Mouse (Mus musculus): Measurements from ENCODE around the gene Nr2f2. TPM values are rescaled to one million over a fixed set of nuclear protein-coding genes. Genes with fewer than 3 reads are reported as not detected.

The Nr2f2 gene
- polyA plus RNA-seq, 1 experiment: 193 TPM

- TF ChIP-seq CTCF (conservative IDR thresholded peaks at IDR 0.05; ENCODE audit: insufficient read depth, insufficient read length, low read depth, low read length) (no peak), POLR2A (IDR thresholded peaks at IDR 0.05; ENCODE audit: low read depth, low read length) (no peak)
- Histone ChIP-seq H3K4me1 (ENCODE audit: control insufficient read depth, insufficient read depth, low read length) (peaks cover 9% of the 10 kb centered on the region; the same call in 1 of the 2 replicates), H3K27me3 (replicated peaks; ENCODE audit: control insufficient read depth, insufficient read depth, low read length) (no peaks in the 10 kb centered on the region), H3K4me3 (ENCODE audit: insufficient read depth, low read depth, low read length) (no peak overlapping the region; the same call in 1 of the 2 replicates), H3K27ac (ENCODE audit: insufficient read depth, low read depth, low read length) (peak overlapping the region; percentile 83), H3K36me3 (ENCODE audit: control insufficient read depth, insufficient read depth, low read length) (peaks cover 15% of the 10 kb centered on the region)
- DNase-seq: peak; percentile 31
- WGBS: 2% methylated on average over 1 of the region's 1 CpGs
Observed at GRCm38 (mm10) chr7:70351981-70352560, 14.5 kb downstream of the Nr2f2 start.

GRCm38 (mm10) chr7:70350781-70351551 lies 15.6 kb downstream of the Nr2f2 start:
- H3K4me1 ChIP-seq (ENCODE audit: control insufficient read depth, insufficient read depth, low read length): peaks cover 14% of the 10 kb centered on the region; the same call in 1 of the 2 replicates
- peaks cover 10% of the 10 kb centered on the region for H3K36me3 ChIP-seq (ENCODE audit: control insufficient read depth, insufficient read depth, low read length)
- TF ChIP-seq CTCF (conservative IDR thresholded peaks at IDR 0.05; ENCODE audit: insufficient read depth, insufficient read length, low read depth, low read length) (no peak), POLR2A (IDR thresholded peaks at IDR 0.05; ENCODE audit: low read depth, low read length) (no peak)
- no peaks in the 10 kb centered on the region for H3K27me3 ChIP-seq (replicated peaks; ENCODE audit: control insufficient read depth, insufficient read depth, low read length)
- DNase-seq: peak; percentile 70
- 2% methylated on average over 54 of the region's 55 CpGs for WGBS
- peak overlapping the region; percentile 94 for H3K27ac ChIP-seq (ENCODE audit: insufficient read depth, low read depth, low read length)
- peak overlapping the region; percentile 86 for H3K4me3 ChIP-seq (ENCODE audit: insufficient read depth, low read depth, low read length)

- peaks cover 14% of the 10 kb centered on the region; the same call in 1 of the 2 replicates for H3K4me1 ChIP-seq (ENCODE audit: control insufficient read depth, insufficient read depth, low read length)
Observed at GRCm38 (mm10) chr7:70349981-70350670, 16.4 kb downstream of the Nr2f2 start.

GRCm38 (mm10) chr7:70348977-70349615 lies 17.4 kb downstream of the Nr2f2 start:
- no peak for DNase-seq
- 38% methylated on average over 11 of the region's 11 CpGs for WGBS
- peaks cover 12% of the 10 kb centered on the region; the same call in 1 of the 2 replicates for H3K4me1 ChIP-seq (ENCODE audit: control insufficient read depth, insufficient read depth, low read length)
- no peaks in the 10 kb centered on the region for H3K27me3 ChIP-seq (replicated peaks; ENCODE audit: control insufficient read depth, insufficient read depth, low read length)
- H3K36me3 ChIP-seq (ENCODE audit: control insufficient read depth, insufficient read depth, low read length): no peaks in the 10 kb centered on the region
- 0 out of 2 replicates have a peak overlapping the region, but pooled peaks have one; percentile 6 for H3K4me3 ChIP-seq (ENCODE audit: insufficient read depth, low read depth, low read length)
- peak overlapping the region; percentile 85 for H3K27ac ChIP-seq (ENCODE audit: insufficient read depth, low read depth, low read length)
- TF ChIP-seq POLR2A (IDR thresholded peaks at IDR 0.05; ENCODE audit: low read depth, low read length) (no peak), CTCF (conservative IDR thresholded peaks at IDR 0.05; ENCODE audit: insufficient read depth, insufficient read length, low read depth, low read length) (no peak)

More at GRCm38 (mm10) chr7:70349981-70350670, 16.4 kb downstream of the Nr2f2 start:
- Histone ChIP-seq H3K27me3 (replicated peaks; ENCODE audit: control insufficient read depth, insufficient read depth, low read length) (no peaks in the 10 kb centered on the region), H3K27ac (ENCODE audit: insufficient read depth, low read depth, low read length) (peak overlapping the region; percentile 85), H3K4me3 (ENCODE audit: insufficient read depth, low read depth, low read length) (peak overlapping the region; percentile 86), H3K36me3 (ENCODE audit: control insufficient read depth, insufficient read depth, low read length) (peaks cover 5% of the 10 kb centered on the region)
- no peak for DNase-seq
- no peak for TF ChIP-seq POLR2A (IDR thresholded peaks at IDR 0.05; ENCODE audit: low read depth, low read length)
- no peak for TF ChIP-seq CTCF (conservative IDR thresholded peaks at IDR 0.05; ENCODE audit: insufficient read depth, insufficient read length, low read depth, low read length)
- WGBS: 34% methylated on average over 20 of the region's 20 CpGs

- DNase-seq: no peak
- H3K27me3 ChIP-seq (replicated peaks; ENCODE audit: control insufficient read depth, insufficient read depth, low read length): no peaks in the 10 kb centered on the region
- no peaks in the 10 kb centered on the region for H3K36me3 ChIP-seq (ENCODE audit: control insufficient read depth, insufficient read depth, low read length)
- H3K4me3 ChIP-seq (ENCODE audit: insufficient read depth, low read depth, low read length): 0 out of 2 replicates have a peak overlapping the region, but pooled peaks have one; percentile 7
- peaks cover 15% of the 10 kb centered on the region; the same call in 1 of the 2 replicates for H3K4me1 ChIP-seq (ENCODE audit: control insufficient read depth, insufficient read depth, low read length)
- 39% methylated on average over 30 of the region's 30 CpGs for WGBS
- TF ChIP-seq POLR2A (IDR thresholded peaks at IDR 0.05; ENCODE audit: low read depth, low read length) (no peak), CTCF (conservative IDR thresholded peaks at IDR 0.05; ENCODE audit: insufficient read depth, insufficient read length, low read depth, low read length) (no peak)
- peak overlapping the region; percentile 67 for H3K27ac ChIP-seq (ENCODE audit: insufficient read depth, low read depth, low read length)
Observed at GRCm38 (mm10) chr7:70348064-70348976, 18.2 kb downstream of the Nr2f2 start.

GRCm38 (mm10) chr7:70347618-70347958 lies 18.9 kb downstream of the Nr2f2 start:
- Histone ChIP-seq H3K4me1 (ENCODE audit: control insufficient read depth, insufficient read depth, low read length) (peaks cover 13% of the 10 kb centered on the region; the same call in 1 of the 2 replicates), H3K36me3 (ENCODE audit: control insufficient read depth, insufficient read depth, low read length) (no peaks in the 10 kb centered on the region), H3K27me3 (replicated peaks; ENCODE audit: control insufficient read depth, insufficient read depth, low read length) (no peaks in the 10 kb centered on the region), H3K4me3 (ENCODE audit: insufficient read depth, low read depth, low read length) (no peak overlapping the region), H3K27ac (ENCODE audit: insufficient read depth, low read depth, low read length) (peak overlapping the region; percentile 67)
- no peak for TF ChIP-seq CTCF (conservative IDR thresholded peaks at IDR 0.05; ENCODE audit: insufficient read depth, insufficient read length, low read depth, low read length)
- no peak for TF ChIP-seq POLR2A (IDR thresholded peaks at IDR 0.05; ENCODE audit: low read depth, low read length)
- WGBS: 55% methylated on average over 14 of the region's 14 CpGs
- peak; percentile 45 for DNase-seq
